Mouse (Mus musculus) E14TG2a.4 (cell line): ENCODE data around the gene Tmem170.
A peak's percentile ranks its signal among the peaks of the same experiment; 100 is the strongest.

Source experiments
- H3K27me3 ChIP-seq: 2 replicates; pipeline ENCODE4 v1.6.1; 2014; ENCODE audit warnings: low read length, control low read depth; ENCODE audit not compliant: insufficient read depth
- H3K36me3 ChIP-seq: 2 replicates; pipeline ENCODE4 v1.6.1; 2014; ENCODE audit warnings: low read length, control low read depth; ENCODE audit not compliant: insufficient read depth
- H3K4me1 ChIP-seq: replicated peaks from 2 replicates; pipeline ENCODE4 v1.6.1; 2014; ENCODE audit warnings: low read depth, low read length, control low read depth
- H3K4me3 ChIP-seq: replicated peaks from 2 replicates; pipeline ENCODE4 v1.5.1; 2014; ENCODE audit warnings: mild to moderate bottlenecking, low read length
- H3K9me3 ChIP-seq: 2 replicates; pipeline ENCODE4 v1.6.1; 2014; ENCODE audit warnings: low read length, control low read depth
- CTCF ChIP-seq: conservative IDR thresholded peaks from 2 replicates; pipeline ENCODE4 v1.5.1; 2014; ENCODE audit warnings: low read length
- NANOG ChIP-seq: IDR thresholded peaks from 2 replicates; pipeline ENCODE4 v1.6.1; 2014; ENCODE audit warnings: borderline replicate concordance, low read length, mixed read lengths
- POU5F1 ChIP-seq: IDR thresholded peaks from 2 replicates; pipeline ENCODE4 v1.6.1; 2014; ENCODE audit warnings: low read length, borderline replicate concordance

The Tmem170 gene

GRCm38 (mm10) chr8:111905500-111906121, 29.1 kb upstream of the Tmem170 start:
- no peaks in the 10 kb centered on the region for H3K36me3 ChIP-seq
- peaks cover 60% of the 10 kb centered on the region for H3K4me1 ChIP-seq
- no peaks in the 10 kb centered on the region for H3K9me3 ChIP-seq
- peaks cover 24% of the 10 kb centered on the region for H3K27me3 ChIP-seq
- TF ChIP-seq CTCF: no peak
- TF ChIP-seq POU5F1: no peak
- no peak for TF ChIP-seq NANOG
- H3K4me3 ChIP-seq: no peak overlapping the region

GRCm38 (mm10) chr8:111902080-111902479, 25.5 kb upstream of the Tmem170 start:
- no peak overlapping the region for H3K4me3 ChIP-seq
- peaks cover 56% of the 10 kb centered on the region for H3K4me1 ChIP-seq
- no peaks in the 10 kb centered on the region for H3K27me3 ChIP-seq
- H3K9me3 ChIP-seq: no peaks in the 10 kb centered on the region
- no peaks in the 10 kb centered on the region for H3K36me3 ChIP-seq
- TF ChIP-seq POU5F1: no peak
- no peak for TF ChIP-seq NANOG
- TF ChIP-seq CTCF: no peak

DNA sequence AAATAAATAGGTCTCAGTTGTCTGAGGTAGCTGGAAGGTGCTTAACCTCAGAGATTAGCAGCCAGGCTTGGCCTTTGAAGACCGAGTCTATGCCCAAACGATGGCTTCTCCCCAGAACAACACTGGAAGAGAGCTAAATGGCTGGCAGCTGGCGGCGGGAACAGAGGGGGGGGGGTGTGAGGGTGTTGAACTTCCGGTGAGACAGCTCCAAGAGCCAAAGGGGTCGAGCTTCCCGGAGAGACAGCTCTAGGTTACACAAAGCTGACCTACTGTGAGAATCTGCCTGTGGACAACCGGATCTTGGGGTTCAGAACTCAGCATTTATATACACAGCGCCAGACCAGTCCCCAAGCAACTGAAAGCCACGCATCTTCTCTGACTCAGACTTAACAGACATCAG, 22.0 kb upstream of the Tmem170 start:
- Histone ChIP-seq H3K27me3 (no peaks in the 10 kb centered on the region), H3K36me3 (peaks cover 13% of the 10 kb centered on the region; the same call in 1 of the 2 replicates), H3K9me3 (no peaks in the 10 kb centered on the region), H3K4me1 (peaks cover 53% of the 10 kb centered on the region), H3K4me3 (peak overlapping the region; percentile 17; the same call in 1 of the 2 replicates)
- TF ChIP-seq CTCF (no peak), NANOG (no peak), POU5F1 (no peak)

DNA sequence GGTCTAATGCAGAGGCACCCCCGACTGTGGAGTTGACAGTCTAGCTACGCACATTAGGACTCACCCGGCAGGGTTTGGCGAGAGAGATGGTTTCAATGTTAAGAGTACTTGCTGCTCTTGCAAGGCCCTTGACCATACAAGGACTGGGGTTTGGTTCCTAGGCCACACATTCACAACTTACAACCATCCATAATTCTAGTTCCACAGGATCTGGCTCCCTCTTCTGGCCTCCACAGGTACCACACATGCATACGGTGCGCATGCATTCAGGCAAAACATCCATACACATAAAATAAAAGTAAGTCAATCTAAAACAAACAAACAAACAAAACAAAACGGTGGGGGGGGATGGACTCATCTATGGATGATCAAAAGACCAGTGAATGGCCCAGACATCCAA, 18.4 kb upstream of the Tmem170 start:
- TF ChIP-seq NANOG: no peak
- TF ChIP-seq POU5F1: no peak
- TF ChIP-seq CTCF: peak; percentile 77
- Histone ChIP-seq H3K27me3 (peaks cover 14% of the 10 kb centered on the region), H3K36me3 (peaks cover 13% of the 10 kb centered on the region; the same call in 1 of the 2 replicates), H3K9me3 (no peaks in the 10 kb centered on the region), H3K4me3 (no peak overlapping the region), H3K4me1 (peaks cover 64% of the 10 kb centered on the region)

DNA sequence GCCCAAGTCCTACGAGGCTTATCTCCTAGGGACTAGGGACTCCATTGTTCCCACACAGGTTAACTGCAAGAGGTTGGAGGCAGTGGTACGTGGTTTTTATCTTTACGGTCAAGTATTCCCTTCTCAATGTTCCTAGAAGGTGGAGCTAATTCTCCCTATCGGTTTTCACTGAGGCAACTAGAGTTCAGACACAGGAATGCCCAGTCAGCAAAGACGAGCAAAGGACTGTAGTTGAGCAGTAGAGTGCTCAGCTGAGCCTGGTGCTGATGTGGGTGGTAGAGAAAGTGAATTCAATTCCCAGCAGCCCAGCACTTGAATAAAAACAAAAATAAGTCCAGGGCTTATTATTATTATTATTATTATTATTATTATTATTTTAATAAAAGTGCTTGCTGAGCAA, 16.1 kb upstream of the Tmem170 start:
- peak overlapping the region; percentile 78 for H3K4me3 ChIP-seq
- TF ChIP-seq CTCF: no peak
- TF ChIP-seq POU5F1: no peak
- TF ChIP-seq NANOG: no peak
- peaks cover 72% of the 10 kb centered on the region for H3K4me1 ChIP-seq

DNA sequence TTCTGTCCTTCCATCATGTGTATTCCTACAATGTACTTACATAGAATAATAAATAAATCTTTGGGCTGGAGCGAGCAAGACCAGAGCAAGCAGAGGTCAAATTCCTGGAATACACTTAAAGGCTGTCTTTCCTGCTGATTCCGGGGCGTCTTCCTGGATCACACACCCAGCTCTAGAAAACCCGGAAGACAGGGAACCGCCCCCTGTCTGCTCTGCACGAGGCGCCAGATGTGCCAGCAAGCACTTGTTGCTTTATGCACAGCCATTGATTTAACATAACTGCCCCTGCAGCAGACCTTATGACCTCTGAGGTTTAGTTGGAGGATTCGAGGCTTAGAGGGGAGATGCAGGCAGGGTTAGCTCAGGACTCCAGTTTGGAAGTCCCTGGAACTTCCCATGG, 15.4 kb upstream of the Tmem170 start:
- H3K36me3 ChIP-seq: peaks cover 13% of the 10 kb centered on the region; the same call in 1 of the 2 replicates
- H3K9me3 ChIP-seq: no peaks in the 10 kb centered on the region
- no peak for TF ChIP-seq CTCF
- TF ChIP-seq POU5F1: no peak; the same call in 1 of the 2 replicates
- no peak for TF ChIP-seq NANOG
- H3K4me1 ChIP-seq: peaks cover 77% of the 10 kb centered on the region
- H3K4me3 ChIP-seq: peak overlapping the region; percentile 78
- peaks cover 24% of the 10 kb centered on the region for H3K27me3 ChIP-seq

More for the DNA sequence above, 16.1 kb upstream of the Tmem170 start:
- peaks cover 24% of the 10 kb centered on the region for H3K27me3 ChIP-seq
- peaks cover 13% of the 10 kb centered on the region; the same call in 1 of the 2 replicates for H3K36me3 ChIP-seq
- H3K9me3 ChIP-seq: no peaks in the 10 kb centered on the region

DNA sequence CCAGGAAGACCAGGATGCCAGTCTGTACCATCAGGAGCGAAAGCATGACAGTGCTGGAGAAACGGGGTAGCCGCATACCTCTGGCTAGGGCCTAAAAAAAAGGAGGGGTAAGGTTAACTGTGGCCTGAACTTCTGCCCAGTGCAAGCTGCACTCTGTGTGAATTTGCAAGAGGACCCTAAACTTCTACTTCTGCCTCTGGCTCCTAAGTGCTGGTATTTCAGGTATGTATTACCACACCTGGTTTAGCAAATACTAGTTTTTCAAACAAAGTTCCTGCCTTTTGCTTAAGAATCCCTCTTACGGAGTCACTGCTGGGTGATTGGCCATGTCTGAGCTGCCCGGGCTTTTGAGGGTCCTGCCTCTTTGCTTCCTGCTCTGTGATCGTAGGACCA, 14.4 kb upstream of the Tmem170 start:
- peak overlapping the region; percentile 78 for H3K4me3 ChIP-seq
- TF ChIP-seq NANOG (no peak), CTCF (no peak), POU5F1 (no peak)

DNA sequence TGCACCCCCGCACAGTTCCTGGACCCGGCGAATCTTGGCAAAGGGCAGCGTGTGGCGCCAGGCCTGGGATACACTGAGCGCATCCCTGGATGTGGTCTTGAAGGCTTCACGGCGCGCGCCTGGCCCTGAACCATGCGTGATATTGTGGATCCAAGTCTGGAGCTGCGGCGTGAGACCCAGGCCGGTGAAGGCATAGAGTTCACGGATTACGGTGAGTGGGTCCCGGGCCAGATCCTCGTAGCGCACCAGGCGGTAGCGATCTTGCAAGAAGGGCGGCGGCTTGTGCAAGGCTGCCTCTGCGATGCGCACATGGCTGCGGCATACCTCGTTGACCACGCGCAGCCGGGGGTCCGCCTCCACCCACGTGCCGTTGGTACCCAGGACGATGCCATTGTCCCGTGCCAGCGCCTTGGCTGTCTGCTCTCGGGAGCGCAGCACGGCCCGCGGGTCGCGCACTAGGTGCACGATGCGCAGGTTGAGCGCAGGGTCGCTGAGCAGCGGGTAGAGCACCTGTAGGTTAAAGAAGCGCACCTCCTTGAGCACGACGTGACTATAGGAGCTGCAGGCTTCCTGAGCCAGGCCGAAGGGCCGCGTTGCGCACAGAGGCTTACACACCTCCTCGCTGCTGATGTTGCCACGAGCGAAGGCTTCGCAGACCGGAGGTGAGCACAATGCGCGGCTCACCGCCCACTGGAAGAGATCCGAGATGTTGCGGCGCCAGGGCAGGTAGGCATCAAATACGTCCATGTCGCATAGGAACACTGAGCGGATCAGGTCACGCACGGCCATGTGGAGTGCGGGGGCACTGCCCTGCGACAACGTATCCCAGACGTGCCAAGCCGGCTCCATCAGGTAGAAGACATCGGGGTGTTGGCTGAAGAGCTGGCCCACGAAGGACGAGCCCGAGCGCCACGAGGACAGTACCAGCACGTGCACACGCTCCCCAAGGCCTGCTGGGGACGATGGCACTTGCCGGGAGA, 13.7 kb upstream of the Tmem170 start:
- Histone ChIP-seq H3K4me1 (peaks cover 65% of the 10 kb centered on the region), H3K27me3 (peaks cover 30% of the 10 kb centered on the region), H3K36me3 (peaks cover 6% of the 10 kb centered on the region; the same call in 1 of the 2 replicates), H3K4me3 (peak overlapping the region; percentile 78), H3K9me3 (no peaks in the 10 kb centered on the region)
- no peak for TF ChIP-seq CTCF
- TF ChIP-seq POU5F1: no peak
- no peak for TF ChIP-seq NANOG

More for the DNA sequence above, 14.4 kb upstream of the Tmem170 start:
- Histone ChIP-seq H3K36me3 (peaks cover 9% of the 10 kb centered on the region; the same call in 1 of the 2 replicates), H3K27me3 (peaks cover 30% of the 10 kb centered on the region), H3K4me1 (peaks cover 70% of the 10 kb centered on the region), H3K9me3 (no peaks in the 10 kb centered on the region)
